Mouse (Mus musculus) lung, postnatal 0 days (tissue): Measurements from ENCODE around the gene Aptx.

Source experiments
- CTCF ChIP-seq: IDR thresholded peaks from 2 replicates; pipeline ENCODE4 v1.5.1; 2016; ENCODE audit warnings: antibody characterized with exemption, mild to moderate bottlenecking
- EP300 ChIP-seq: IDR thresholded peaks from 2 replicates; pipeline ENCODE4 v1.6.1; 2016; ENCODE audit warnings: antibody characterized with exemption, mild to moderate bottlenecking, control low read depth

GRCm38 (mm10) chr4:40666237-40667012 is 36.6 kb downstream of the Aptx start:
- TF ChIP-seq EP300 = no peak
- no peak for TF ChIP-seq CTCF
